Mouse (Mus musculus): ENCODE results near the gene Olfr78. TPM values are rescaled to one million over a fixed set of nuclear protein-coding genes. Genes with fewer than 3 reads are reported as not detected.
A peak's percentile ranks its signal among the peaks of the same experiment; 100 is the strongest.

Gene Olfr78
- total RNA-seq (2021): under 1 TPM; 0.33 to 0.61 TPM
- long read RNA-seq, experiment 1: 0 reads
- long read RNA-seq, experiment 2, partial matches to known transcripts: 0 of 1 reads
- long read RNA-seq, experiment 2, other reads (novel, unspliced or antisense): 0 of 1 reads

DNA sequence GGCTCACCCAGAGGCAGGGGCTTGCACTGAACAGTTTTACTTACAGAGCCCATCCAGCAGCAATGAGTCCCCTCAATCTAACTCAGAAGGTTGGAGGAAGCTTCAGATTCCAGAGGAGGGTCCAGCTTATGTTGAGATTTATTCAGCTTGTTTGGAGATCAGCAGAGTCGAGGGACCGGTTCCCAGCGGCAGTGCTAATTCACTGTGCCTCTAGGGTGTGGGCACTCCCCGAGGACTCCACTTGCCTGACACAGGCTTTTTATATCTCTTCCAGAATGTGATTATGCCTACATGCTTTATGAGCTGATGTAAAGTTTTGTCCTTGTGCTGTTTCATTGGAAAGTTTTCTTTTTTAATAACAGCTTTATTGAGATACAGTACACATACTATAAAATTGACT, at the start of gene Olfr78, which contains the start of gene Olfr560:
Gene Olfr78 (minus strand): TSS at position 206 of the 400 bp plus-strand sequence.
Gene Olfr560 (minus strand): TSS at position 101 of the 400 bp plus-strand sequence.
- no peak for TF ChIP-seq CTCF (IDR thresholded peaks at IDR 0.05)
- no peak for DNase-seq
- 0 out of 2 replicates have a peak within 1 kb of the TSS, but pooled peaks have one; percentile 2 for H3K4me3 ChIP-seq
- intact Hi-C loops (cut with DNase I): no loop called here
- no peak within 1 kb of the TSS for H3K27ac ChIP-seq

DNA sequence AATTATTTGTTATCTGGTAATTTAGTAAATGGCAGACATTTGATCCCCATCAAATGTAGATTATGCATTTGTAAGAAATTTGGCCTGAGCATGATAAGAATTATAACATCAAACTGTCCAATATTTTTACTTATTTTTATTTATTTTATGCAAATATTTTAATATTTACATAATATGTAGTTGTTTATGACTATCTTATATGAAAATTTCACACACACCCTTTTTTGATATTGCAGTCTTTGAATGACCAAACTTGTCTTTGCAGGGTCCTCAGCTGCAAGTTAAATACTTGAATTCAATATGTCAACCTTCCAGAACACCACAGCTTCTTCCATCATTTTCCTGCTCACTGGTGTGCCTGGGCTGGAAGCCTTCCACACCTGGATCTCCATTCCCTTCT, 43.9 kb upstream of the Olfr78 start, which contains the start of gene Olfr564:
Gene Olfr564 (plus strand): TSS at position 301 of the 400 bp plus-strand sequence.
- TF ChIP-seq CTCF (IDR thresholded peaks at IDR 0.05): no peak

DNA sequence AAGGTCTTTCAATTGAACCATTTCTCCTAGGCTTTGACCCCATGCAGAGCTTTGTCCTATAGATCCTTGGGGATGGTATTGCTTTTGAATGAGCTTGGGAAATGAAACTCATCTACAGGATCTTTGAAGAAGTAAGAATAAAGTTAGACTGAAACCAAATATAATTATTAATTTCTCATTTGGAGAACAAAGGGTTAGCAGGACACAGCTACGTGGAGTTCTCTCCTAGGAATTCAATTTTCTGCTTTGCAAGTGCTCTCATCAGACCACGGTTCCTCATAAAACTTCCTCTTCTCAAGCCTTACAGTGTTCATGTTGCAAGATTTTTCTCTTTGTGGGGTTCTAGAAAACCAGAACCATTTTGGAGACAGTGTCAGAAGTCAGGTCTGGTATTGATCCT, 11.7 kb upstream of the Olfr78 start, which contains the start of gene Olfr561:
Gene Olfr561 (plus strand): TSS at position 301 of the 400 bp plus-strand sequence.
- TF ChIP-seq CTCF (IDR thresholded peaks at IDR 0.05): no peak
- DNase-seq: no peak
- intact Hi-C loops (cut with DNase I): no loop called here
- Histone ChIP-seq H3K27ac (no peak within 1 kb of the TSS), H3K4me3 (no peak within 1 kb of the TSS)

More for the DNA sequence above, 43.9 kb upstream of the Olfr78 start, which contains the start of gene Olfr564:
- H3K4me3 ChIP-seq: no peak within 1 kb of the TSS
- DNase-seq: no peak
- H3K27ac ChIP-seq: no peak within 1 kb of the TSS
- intact Hi-C loops (cut with DNase I): no loop called here

DNA sequence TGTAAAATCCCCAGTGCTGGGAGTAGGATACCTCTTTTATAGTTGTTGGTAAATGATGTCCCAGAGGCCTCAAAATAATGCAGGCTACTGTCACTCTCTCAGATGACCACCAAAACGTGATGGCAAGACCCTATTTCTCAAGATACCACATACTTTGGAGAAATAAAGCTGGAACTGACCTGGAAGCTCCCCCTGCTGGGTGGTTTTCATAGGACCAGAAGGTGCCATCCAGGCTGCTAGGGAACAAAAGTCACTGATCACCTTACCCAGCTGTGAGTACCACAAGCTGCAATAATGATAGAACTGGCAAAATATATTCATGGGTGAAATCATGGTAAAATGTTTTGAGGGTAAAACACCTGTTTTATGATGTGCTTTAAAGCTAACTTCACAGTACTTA, 7.2 kb downstream of the Olfr78 start:
- intact Hi-C loops (cut with DNase I): no loop called here
- TF ChIP-seq CTCF (IDR thresholded peaks at IDR 0.05): peak; percentile 35
- Histone ChIP-seq H3K27ac (no peak overlapping the region), H3K4me3 (no peak overlapping the region)
- no peak for DNase-seq

DNA sequence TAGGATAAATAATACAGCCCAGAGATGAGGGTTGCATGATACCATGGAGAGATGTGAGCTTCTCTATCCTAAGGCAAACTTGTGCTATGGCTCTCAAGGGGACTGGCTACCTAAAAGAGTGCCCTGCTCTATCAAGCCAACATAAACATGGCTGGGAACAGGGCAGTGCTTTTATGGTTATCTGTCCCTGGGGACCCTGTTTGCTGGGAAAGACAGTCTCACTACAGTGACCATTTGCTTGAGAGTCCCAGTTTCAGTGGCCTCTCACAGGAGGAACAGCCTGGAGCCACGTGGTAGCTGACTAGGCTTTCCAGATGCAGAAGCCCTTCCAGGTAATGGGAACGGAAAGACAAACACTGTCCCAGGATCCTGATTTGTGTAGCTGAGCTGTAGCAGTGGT, 21.6 kb downstream of the Olfr78 start:
- DNase-seq: no peak
- Histone ChIP-seq H3K4me3 (no peak overlapping the region), H3K27ac (no peak overlapping the region)
- intact Hi-C loops (cut with DNase I): no loop called here
- no peak for TF ChIP-seq CTCF (IDR thresholded peaks at IDR 0.05)

DNA sequence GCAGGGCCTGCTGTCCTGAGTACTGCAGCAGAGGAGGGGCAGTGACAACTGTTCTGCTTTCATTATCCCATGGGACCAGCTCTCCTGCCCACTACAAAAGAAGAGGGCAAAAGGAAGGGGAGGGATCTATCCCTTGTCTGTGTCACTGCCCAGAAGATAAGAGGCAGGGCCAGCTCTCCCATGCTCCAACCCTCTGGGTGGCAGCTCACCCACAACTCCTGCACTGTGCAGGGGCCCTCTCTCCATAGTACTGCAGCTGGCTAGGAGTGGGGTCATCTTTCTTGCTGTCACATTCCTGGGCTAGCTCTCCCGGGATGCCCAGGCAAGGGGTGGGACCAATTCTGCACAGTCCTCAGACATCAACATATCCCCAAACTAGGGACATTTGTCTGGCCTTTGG, 25.5 kb downstream of the Olfr78 start:
- Histone ChIP-seq H3K4me3 (no peak overlapping the region), H3K27ac (no peak overlapping the region)
- intact Hi-C loops (cut with DNase I): no loop called here
- no peak for DNase-seq
- no peak for TF ChIP-seq CTCF (IDR thresholded peaks at IDR 0.05)

DNA sequence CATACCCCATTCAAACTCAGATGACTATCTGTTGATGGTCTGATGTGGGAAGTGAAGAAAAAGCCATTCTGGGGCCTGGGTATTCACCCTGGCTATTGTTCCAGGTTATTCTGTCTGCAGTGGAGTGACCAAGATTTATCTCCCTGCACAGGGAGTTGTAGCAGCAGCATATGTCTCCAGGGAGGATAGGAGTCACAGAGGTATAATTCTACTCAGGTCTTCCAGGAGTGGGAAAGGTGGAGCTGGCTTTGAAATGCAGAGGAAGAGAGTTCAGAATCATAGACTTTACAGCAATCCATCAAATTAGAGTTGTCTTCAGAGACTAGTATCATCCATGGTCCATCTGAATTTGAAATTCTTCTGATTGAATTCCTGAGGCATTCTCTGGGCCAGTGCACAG, 31.9 kb downstream of the Olfr78 start, which contains the start of gene Olfr559:
Gene Olfr559 (minus strand): TSS at position 101 of the 400 bp plus-strand sequence.
- intact Hi-C loops (cut with DNase I): no loop called here
- no peak for DNase-seq
- no peak within 1 kb of the TSS for H3K4me3 ChIP-seq
- H3K27ac ChIP-seq: no peak within 1 kb of the TSS
- no peak for TF ChIP-seq CTCF (IDR thresholded peaks at IDR 0.05)

DNA sequence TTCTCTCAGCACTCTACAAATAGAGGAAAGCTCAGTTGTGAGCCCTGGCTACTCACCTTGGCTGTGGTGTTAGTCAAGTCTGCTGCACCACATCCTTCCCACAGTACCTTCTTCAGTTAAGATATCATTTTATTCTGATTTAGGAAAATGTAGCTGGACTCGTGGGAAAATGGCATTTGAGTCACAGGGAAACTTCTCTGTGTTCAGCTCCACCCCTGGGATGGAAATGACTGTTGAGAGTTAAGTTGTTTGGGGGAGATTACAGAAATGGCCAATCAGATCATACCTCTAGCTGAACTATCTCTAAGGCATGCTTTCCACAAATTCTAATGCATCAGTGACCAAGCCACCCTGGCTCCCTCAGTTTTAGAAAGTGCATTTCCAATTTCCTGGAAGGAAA, 40.3 kb downstream of the Olfr78 start, which contains the start of gene Olfr33:
Gene Olfr33 (minus strand): TSS at position 101 of the 400 bp plus-strand sequence.
- TF ChIP-seq CTCF (IDR thresholded peaks at IDR 0.05): no peak
- intact Hi-C loops (cut with DNase I): no loop called here
- DNase-seq: no peak
- Histone ChIP-seq H3K4me3 (no peak within 1 kb of the TSS), H3K27ac (no peak within 1 kb of the TSS)

DNA sequence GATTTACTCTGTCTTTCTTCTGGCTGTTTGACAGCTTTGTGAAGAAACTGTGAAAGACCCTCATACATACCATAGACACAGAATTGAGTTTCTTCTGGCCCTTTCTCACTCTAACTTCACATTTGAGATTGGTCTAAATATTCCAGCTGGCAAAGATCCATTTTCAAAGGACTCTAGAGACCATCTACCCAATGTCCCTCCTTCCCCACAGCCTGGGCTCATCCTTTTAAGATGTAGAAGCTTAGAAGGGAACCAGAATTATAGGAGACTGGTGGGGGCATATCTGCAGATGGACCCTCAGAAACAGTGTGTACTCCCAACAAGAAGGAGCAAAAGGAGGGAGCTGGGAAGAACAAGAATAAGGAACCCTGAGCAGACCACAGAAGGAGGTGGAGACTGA, 57.4 kb downstream of the Olfr78 start, which contains the start of gene Olfr558:
Gene Olfr558 (plus strand): TSS at position 301 of the 400 bp plus-strand sequence.
- Histone ChIP-seq H3K27ac (peak within 1 kb of the TSS; percentile 53; the same call in 1 of the 2 replicates), H3K4me3 (peak within 1 kb of the TSS; percentile 46)
- TF ChIP-seq CTCF (IDR thresholded peaks at IDR 0.05): no peak
- DNase-seq: no peak
- intact Hi-C loops (cut with DNase I): no loop called here

DNA sequence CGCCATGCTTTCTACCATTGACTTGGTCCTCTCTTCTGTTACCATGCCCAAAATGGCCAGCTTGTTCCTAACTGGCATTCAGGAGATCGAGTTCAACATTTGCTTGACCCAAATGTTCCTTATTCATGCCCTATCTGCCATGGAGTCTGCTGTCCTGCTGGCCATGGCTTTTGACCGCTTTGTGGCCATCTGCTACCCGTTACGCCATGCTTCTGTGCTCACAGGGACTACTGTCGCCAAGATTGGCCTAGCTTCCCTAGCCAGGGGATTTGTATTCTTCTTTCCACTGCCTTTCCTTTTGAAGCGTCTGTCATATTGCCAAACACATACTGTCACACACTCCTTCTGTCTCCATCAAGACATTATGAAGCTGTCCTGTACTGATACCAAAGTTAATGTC, 60.8 kb downstream of the Olfr78 start:
- Histone ChIP-seq H3K4me3 (no peak overlapping the region), H3K27ac (no peak overlapping the region)
- TF ChIP-seq CTCF (IDR thresholded peaks at IDR 0.05): no peak
- intact Hi-C loops (cut with DNase I): no loop called here
- no peak for DNase-seq

DNA sequence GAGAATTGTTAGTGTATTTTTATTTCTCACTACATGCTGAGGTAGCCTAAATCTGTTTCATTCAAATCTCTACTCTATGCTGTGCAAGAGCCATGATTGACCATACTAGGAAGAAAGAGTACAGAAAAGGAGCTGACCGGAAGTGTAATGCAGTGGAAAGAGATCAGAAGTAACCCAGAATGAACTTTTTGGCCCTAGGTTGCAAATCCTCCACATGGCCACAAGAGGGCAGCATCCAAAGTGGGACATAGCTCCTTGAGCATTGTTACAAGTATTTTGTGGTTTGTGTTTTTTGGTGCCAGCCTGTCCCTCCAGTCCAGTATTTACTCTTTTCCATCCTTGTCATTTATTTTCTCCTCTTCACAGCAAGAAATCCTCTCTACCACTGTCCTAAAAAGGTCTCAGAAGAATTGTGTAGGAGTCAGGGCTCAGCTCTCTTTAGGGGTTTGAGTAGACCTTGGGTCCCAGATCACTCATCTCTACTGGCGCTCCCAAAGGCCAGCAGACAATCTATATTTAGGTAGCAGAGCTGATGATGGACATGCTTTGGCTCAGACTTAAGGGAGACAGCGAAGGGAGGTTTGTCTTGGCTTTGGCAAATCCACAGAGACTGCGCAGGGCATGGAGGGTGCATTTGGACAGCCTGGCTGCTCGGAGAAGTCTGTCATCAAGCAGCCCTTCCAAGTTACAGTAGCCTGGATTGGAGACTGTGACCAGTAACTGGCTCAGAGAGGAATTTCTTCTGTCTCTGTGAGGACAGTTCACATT, 63.7 kb downstream of the Olfr78 start, which contains the start of gene Olfr557:
Gene Olfr557 (plus strand): TSS at position 553 of the 768 bp plus-strand sequence.
- intact Hi-C loops (cut with DNase I): no loop called here
- no peak for DNase-seq
- H3K4me3 ChIP-seq: no peak within 1 kb of the TSS
- no peak within 1 kb of the TSS for H3K27ac ChIP-seq
- peak; percentile 78 for TF ChIP-seq CTCF (IDR thresholded peaks at IDR 0.05)

Other genes with a start within 250 kb of the Olfr78 start
- not detected for gene Olfr547, start 224.7 kb downstream of the Olfr78 start, total RNA-seq (2021)
- not detected for gene Olfr548-ps1, start 218.6 kb downstream of the Olfr78 start, total RNA-seq (2021)
- gene Olfr549, start 209.6 kb downstream of the Olfr78 start, total RNA-seq (2021): not detected
- 1 to 10 TPM; 2.4 to 3.4 TPM for gene Trim21, start 194.0 kb downstream of the Olfr78 start, total RNA-seq (2021)
- under 1 TPM in 1 of 2 experiments, not detected in 1; 0.17 TPM for gene Olfr550, start 188.0 kb downstream of the Olfr78 start, total RNA-seq (2021)
- gene Olfr551, start 167.6 kb downstream of the Olfr78 start, total RNA-seq (2021): not detected
- gene Olfr552, start 161.7 kb downstream of the Olfr78 start, total RNA-seq (2021): under 1 TPM; 0.06 to 0.20 TPM
- gene Olfr553, start 141.3 kb downstream of the Olfr78 start, total RNA-seq (2021): not detected
- gene Olfr554, start 121.0 kb downstream of the Olfr78 start, total RNA-seq (2021): not detected
- gene Olfr555, start 100.6 kb downstream of the Olfr78 start, total RNA-seq (2021): not detected
- not detected for gene Olfr556, start 94.6 kb downstream of the Olfr78 start, total RNA-seq (2021)
- gene Trim68, start 72.1 kb downstream of the Olfr78 start, total RNA-seq (2021): 1 to 10 TPM; 4.0 to 4.8 TPM
- not detected for gene Olfr557, start 63.6 kb downstream of the Olfr78 start, total RNA-seq (2021)
- 1 to 10 TPM; 1.4 to 1.5 TPM for gene Olfr558, start 57.3 kb downstream of the Olfr78 start, total RNA-seq (2021)
- gene Olfr33, start 40.4 kb downstream of the Olfr78 start, total RNA-seq (2021): not detected
- not detected for gene Olfr559, start 32.0 kb downstream of the Olfr78 start, total RNA-seq (2021)
- not detected for gene Olfr560, start 105 bp downstream of the Olfr78 start, total RNA-seq (2021)
- gene Olfr561, start 11.8 kb upstream of the Olfr78 start, total RNA-seq (2021): not detected
- gene Olfr564, start 44.0 kb upstream of the Olfr78 start, total RNA-seq (2021): not detected
- gene Olfr566, start 99.3 kb upstream of the Olfr78 start, total RNA-seq (2021): not detected
- not detected for gene Olfr568, start 117.7 kb upstream of the Olfr78 start, total RNA-seq (2021)
- not detected for gene Olfr569, start 131.4 kb upstream of the Olfr78 start, total RNA-seq (2021)
- not detected for gene Olfr570, start 135.1 kb upstream of the Olfr78 start, total RNA-seq (2021)
- not detected for gene Olfr571, start 158.1 kb upstream of the Olfr78 start, total RNA-seq (2021)
- not detected for gene Olfr572, start 164.9 kb upstream of the Olfr78 start, total RNA-seq (2021)
- gene Olfr573-ps1, start 183.1 kb upstream of the Olfr78 start, total RNA-seq (2021): not detected
- not detected for gene Olfr574, start 189.0 kb upstream of the Olfr78 start, total RNA-seq (2021)
- not detected for gene Olfr575, start 199.3 kb upstream of the Olfr78 start, total RNA-seq (2021)
- not detected for gene Olfr576, start 203.2 kb upstream of the Olfr78 start, total RNA-seq (2021)
- gene Olfr577, start 216.5 kb upstream of the Olfr78 start, total RNA-seq (2021): not detected
- gene Olfr578, start 229.9 kb upstream of the Olfr78 start, total RNA-seq (2021): not detected

All from gastrocnemius, adult 2 months (tissue).